Mouse (Mus musculus) embryonic facial prominence, embryonic 11.5 days (tissue): ENCODE data around the gene Gm45021. TPM values are rescaled to one million over a fixed set of nuclear protein-coding genes. Genes with fewer than 3 reads are reported as not detected.
A peak's percentile ranks its signal among the peaks of the same experiment; 100 is the strongest.

ENCODE experiments used
- ATAC-seq: fragments of 200-750 bp; cut with Nextera tagmentation; replicated peaks from 2 replicates; pipeline ENCODE4 v1.8.0; 2017; ENCODE audit warnings: low read depth; ENCODE audit not compliant: insufficient number of reproducible peaks, low FRiP score, low TSS enrichment
- DNase-seq: peaks from one replicate; pipeline ENCODE4 v3.0.0-alpha.2; 2015; ENCODE audit warnings: low spot score
- H3K27ac ChIP-seq: fragments of 300-500 bp; sonication (generic); replicated peaks from 2 replicates; pipeline ENCODE4 v1.5.1; 2014; ENCODE audit warnings: mild to moderate bottlenecking, low read depth, low read length, control low read depth
- H3K27me3 ChIP-seq: fragments of 300-500 bp; sonication (generic); 2 replicates; pipeline ENCODE4 v1.6.1; 2014; ENCODE audit warnings: mild to moderate bottlenecking, low read length, moderate library complexity, mixed read lengths; ENCODE audit not compliant: control insufficient read depth, insufficient read depth
- H3K36me3 ChIP-seq: fragments of 300-500 bp; sonication (generic); replicated peaks from 2 replicates; pipeline ENCODE4 v1.6.1; 2014; ENCODE audit warnings: low read depth, mild to moderate bottlenecking, low read length, moderate library complexity, mixed read lengths; ENCODE audit not compliant: control insufficient read depth, insufficient read depth
- H3K4me1 ChIP-seq: fragments of 300-500 bp; sonication (generic); 2 replicates; pipeline ENCODE4 v1.6.1; 2014; ENCODE audit warnings: low read length, mixed read lengths; ENCODE audit not compliant: control insufficient read depth, insufficient read depth
- H3K4me2 ChIP-seq: fragments of 300-500 bp; sonication (generic); 2 replicates; pipeline ENCODE4 v1.6.1; 2014; ENCODE audit warnings: low read depth, mild to moderate bottlenecking, control low read depth, low read length, moderate library complexity
- H3K4me3 ChIP-seq: fragments of 300-500 bp; sonication (generic); 2 replicates; pipeline ENCODE4 v1.5.1; 2014; ENCODE audit warnings: low read depth, low read length, control low read depth
- H3K9ac ChIP-seq: fragments of 300-500 bp; sonication (generic); replicated peaks from 2 replicates; pipeline ENCODE4 v1.6.1; 2014; ENCODE audit warnings: mild to moderate bottlenecking, control low read depth, low read length
- H3K9me3 ChIP-seq: fragments of 300-500 bp; sonication (generic); replicated peaks from 2 replicates; pipeline ENCODE4 v1.6.1; 2016; ENCODE audit warnings: mild to moderate bottlenecking, low read length, inconsistent platforms, mixed read lengths; ENCODE audit not compliant: control insufficient read depth
- WGBS: fragments of 180-500 bp; shearing (Covaris S2); extraction: QIAGEN DNeasy Blood & Tissue Kit; methylation state at CpG from one replicate; pipeline ENCODE4 v1.1.7; 2014; 5-methylcytosine and 5-hydroxymethylcytosine counted together
- polyA plus RNA-seq: library from polyadenylated mRNA; unstranded; fragments of >200 nt; fragmentation: Nextera tagmentation; extraction: Ambion mirVana; gene quantifications from 2 replicates; pipeline ENCODE4 v1.2.1, GENCODE M21; 2014

Gm45021 gene
- not detected in 2 replicates for polyA plus RNA-seq

GRCm38 (mm10) chr6:48589194-48589750, at the start of gene Gm45021:
Gm45021 (plus strand) TSS chr6:48589610.
- Histone ChIP-seq H3K27me3 (no peaks in the 10 kb centered on the region), H3K36me3 (no peaks in the 10 kb centered on the region), H3K9me3 (no peaks in the 10 kb centered on the region), H3K4me3 (no peak within 1 kb of the TSS), H3K9ac (no peak within 1 kb of the TSS), H3K4me1 (peaks cover 2% of the 10 kb centered on the region; the same call in 1 of the 2 replicates), H3K4me2 (no peak within 1 kb of the TSS), H3K27ac (no peak within 1 kb of the TSS)
- WGBS: 42% methylated on average over 6 of the region's 6 CpGs
- DNase-seq (no peak), ATAC-seq (no peak)

- H3K9me3 ChIP-seq: no peaks in the 10 kb centered on the region
- WGBS: 70% methylated on average over 5 of the region's 5 CpGs
- H3K4me2 ChIP-seq: no peak overlapping the region
- no peak for ATAC-seq
- H3K27me3 ChIP-seq: no peaks in the 10 kb centered on the region
- H3K36me3 ChIP-seq: no peaks in the 10 kb centered on the region
- peaks cover 3% of the 10 kb centered on the region; the same call in 1 of the 2 replicates for H3K4me1 ChIP-seq
- H3K4me3 ChIP-seq: no peak overlapping the region
- H3K9ac ChIP-seq: no peak overlapping the region
- H3K27ac ChIP-seq: no peak overlapping the region
- no peak for DNase-seq
Measured at GRCm38 (mm10) chr6:48539860-48540259, 49.5 kb upstream of the Gm45021 start.

- DNase-seq: no peak
- H3K4me1 ChIP-seq: peaks cover 3% of the 10 kb centered on the region; the same call in 1 of the 2 replicates
- H3K27ac ChIP-seq: no peak overlapping the region
- no peak overlapping the region for H3K4me2 ChIP-seq
- 64% methylated on average over 3 of the region's 3 CpGs for WGBS
- no peak for ATAC-seq
- no peak overlapping the region for H3K4me3 ChIP-seq
- no peaks in the 10 kb centered on the region for H3K9me3 ChIP-seq
- no peaks in the 10 kb centered on the region for H3K36me3 ChIP-seq
- H3K9ac ChIP-seq: no peak overlapping the region
- H3K27me3 ChIP-seq: no peaks in the 10 kb centered on the region
Measured at GRCm38 (mm10) chr6:48540721-48541120, 48.7 kb upstream of the Gm45021 start.

GRCm38 (mm10) chr6:48541560-48542450, 47.6 kb upstream of the Gm45021 start:
- no peak overlapping the region for H3K4me2 ChIP-seq
- H3K4me1 ChIP-seq: peaks cover 3% of the 10 kb centered on the region; the same call in 1 of the 2 replicates
- H3K27me3 ChIP-seq: no peaks in the 10 kb centered on the region
- 0 out of 2 replicates have a peak, but pooled peaks have one; percentile 9 for ATAC-seq
- H3K4me3 ChIP-seq: no peak overlapping the region
- no peak overlapping the region; the same call in 1 of the 2 replicates for H3K27ac ChIP-seq
- WGBS: 29% methylated on average over 7 of the region's 7 CpGs
- no peak overlapping the region; the same call in 1 of the 2 replicates for H3K9ac ChIP-seq
- no peaks in the 10 kb centered on the region for H3K36me3 ChIP-seq
- no peaks in the 10 kb centered on the region for H3K9me3 ChIP-seq
- peak; percentile 83 for DNase-seq

GRCm38 (mm10) chr6:48542631-48543030, 46.8 kb upstream of the Gm45021 start:
- Histone ChIP-seq H3K4me3 (no peak overlapping the region), H3K4me1 (peaks cover 3% of the 10 kb centered on the region; the same call in 1 of the 2 replicates), H3K9ac (no peak overlapping the region), H3K9me3 (no peaks in the 10 kb centered on the region), H3K27me3 (no peaks in the 10 kb centered on the region), H3K27ac (no peak overlapping the region; the same call in 1 of the 2 replicates), H3K36me3 (no peaks in the 10 kb centered on the region), H3K4me2 (no peak overlapping the region)
- ATAC-seq (no peak), DNase-seq (no peak)
- 88% methylated on average over 3 of the region's 3 CpGs for WGBS

- H3K9ac ChIP-seq: no peak overlapping the region
- no peak overlapping the region for H3K27ac ChIP-seq
- H3K4me1 ChIP-seq: peaks cover 3% of the 10 kb centered on the region; the same call in 1 of the 2 replicates
- H3K9me3 ChIP-seq: no peaks in the 10 kb centered on the region
- no peak for ATAC-seq
- no peaks in the 10 kb centered on the region for H3K27me3 ChIP-seq
- H3K36me3 ChIP-seq: no peaks in the 10 kb centered on the region
- no peak for DNase-seq
- WGBS: 80% methylated on average over 5 of the region's 5 CpGs
- no peak overlapping the region for H3K4me2 ChIP-seq
- no peak overlapping the region for H3K4me3 ChIP-seq
Measured at GRCm38 (mm10) chr6:48545251-48545650, 44.2 kb upstream of the Gm45021 start.

- no peaks in the 10 kb centered on the region for H3K9me3 ChIP-seq
- H3K36me3 ChIP-seq: no peaks in the 10 kb centered on the region
- H3K27ac ChIP-seq: no peak overlapping the region
- H3K27me3 ChIP-seq: no peaks in the 10 kb centered on the region
- H3K4me2 ChIP-seq: no peak overlapping the region
- DNase-seq (peak; percentile 51), ATAC-seq (no peak)
- H3K9ac ChIP-seq: no peak overlapping the region
- no peak overlapping the region for H3K4me3 ChIP-seq
- 67% methylated on average over 1 of the region's 1 CpGs for WGBS
- H3K4me1 ChIP-seq: peaks cover 3% of the 10 kb centered on the region; the same call in 1 of the 2 replicates
Measured at GRCm38 (mm10) chr6:48546271-48546670, 43.1 kb upstream of the Gm45021 start.

GRCm38 (mm10) chr6:48546858-48547257, 42.6 kb upstream of the Gm45021 start:
- H3K4me2 ChIP-seq: no peak overlapping the region
- 54% methylated on average over 4 of the region's 4 CpGs for WGBS
- DNase-seq (no peak), ATAC-seq (no peak)
- H3K36me3 ChIP-seq: no peaks in the 10 kb centered on the region
- H3K27me3 ChIP-seq: no peaks in the 10 kb centered on the region
- H3K27ac ChIP-seq: no peak overlapping the region
- H3K9ac ChIP-seq: no peak overlapping the region
- H3K4me1 ChIP-seq: peaks cover 1% of the 10 kb centered on the region; the same call in 1 of the 2 replicates
- no peak overlapping the region for H3K4me3 ChIP-seq
- H3K9me3 ChIP-seq: no peaks in the 10 kb centered on the region
